Mouse (Mus musculus): ENCODE results near the gene Osgin1. TPM values are rescaled to one million over a fixed set of nuclear protein-coding genes. Genes with fewer than 3 reads are reported as not detected.

Osgin1 gene
- total and polyA plus RNA-seq, 2 experiments = 9.6 to 649 TPM

DNA sequence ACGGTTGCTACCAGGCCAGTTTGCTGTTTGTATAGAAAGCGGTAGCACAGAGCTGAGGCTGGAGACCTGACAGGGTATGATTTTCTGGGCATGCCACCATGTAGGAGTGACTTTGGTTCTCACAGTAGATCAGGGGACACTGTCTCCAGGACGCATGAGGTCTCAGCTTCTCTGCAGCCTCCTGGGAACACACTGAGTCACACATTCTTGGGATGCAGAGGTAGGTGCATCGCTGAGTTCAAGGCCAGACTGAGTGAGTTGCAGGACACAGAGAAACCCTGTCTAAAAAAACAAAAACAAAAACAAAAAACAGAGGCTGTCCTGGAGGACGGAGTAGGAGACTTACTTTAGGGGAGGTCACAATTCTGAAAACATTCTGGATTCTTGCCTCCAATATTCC lies 19.0 kb downstream of the Osgin1 start:
- H3K36me3 ChIP-seq (ENCODE audit: control insufficient read depth, insufficient read depth, low read length) = no peaks in the 10 kb centered on the region
- H3K4me3 ChIP-seq (ENCODE audit: insufficient read depth, low read depth, low read length) = no peak overlapping the region
- no peaks in the 10 kb centered on the region for H3K4me1 ChIP-seq (ENCODE audit: control insufficient read depth, insufficient read depth, low read length)
- no peaks in the 10 kb centered on the region for H3K79me2 ChIP-seq (ENCODE audit: control insufficient read depth, insufficient read depth, low read length)
- H3K27ac ChIP-seq (replicated peaks; ENCODE audit: insufficient read depth, low read depth, low read length) = no peak overlapping the region
- TF ChIP-seq POLR2A (IDR thresholded peaks at IDR 0.05; ENCODE audit: extremely low read depth, insufficient read depth, low read length) (no peak), CTCF (IDR thresholded peaks at IDR 0.05; ENCODE audit: low read depth, low read length) (no peak)
- WGBS = 89% methylated on average over 5 of the region's 5 CpGs
- DNase-seq (ENCODE audit: extremely low read depth, low read depth, low spot score) = no peak
- no peak overlapping the region for H3K9ac ChIP-seq (ENCODE audit: low read depth, low read length)
- H3K27me3 ChIP-seq (ENCODE audit: control insufficient read depth, insufficient read depth, low read length) = no peaks in the 10 kb centered on the region

DNA sequence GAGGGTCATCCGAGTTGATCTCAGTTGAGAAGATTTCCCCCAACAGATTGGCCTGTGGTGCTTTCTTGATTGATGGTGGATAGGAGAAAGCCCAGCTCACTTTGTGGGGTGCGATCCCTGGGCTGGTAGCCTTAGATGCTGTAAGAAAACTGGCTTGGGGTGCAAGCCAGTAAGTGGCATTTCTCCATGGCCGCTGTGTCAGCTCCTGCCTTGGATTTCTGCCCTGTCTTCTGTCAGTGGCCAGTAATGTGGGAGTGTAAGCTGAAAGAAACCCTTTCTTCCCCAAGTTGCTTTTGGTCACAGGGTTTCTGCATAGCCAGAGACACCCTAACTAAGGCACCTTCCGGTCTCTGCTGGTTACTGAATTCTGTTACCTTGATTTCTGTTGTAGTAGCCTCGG lies 22.1 kb downstream of the Osgin1 start:
- Histone ChIP-seq H3K27me3 (ENCODE audit: control insufficient read depth, insufficient read depth, low read length) (no peaks in the 10 kb centered on the region), H3K36me3 (ENCODE audit: control insufficient read depth, insufficient read depth, low read length) (no peaks in the 10 kb centered on the region), H3K79me2 (ENCODE audit: control insufficient read depth, insufficient read depth, low read length) (no peaks in the 10 kb centered on the region), H3K4me3 (ENCODE audit: insufficient read depth, low read depth, low read length) (no peak overlapping the region), H3K9ac (ENCODE audit: low read depth, low read length) (no peak overlapping the region), H3K4me1 (ENCODE audit: control insufficient read depth, insufficient read depth, low read length) (no peaks in the 10 kb centered on the region), H3K27ac (replicated peaks; ENCODE audit: insufficient read depth, low read depth, low read length) (no peak overlapping the region)
- 76% methylated on average over 5 of the region's 5 CpGs for WGBS
- TF ChIP-seq POLR2A (IDR thresholded peaks at IDR 0.05; ENCODE audit: extremely low read depth, insufficient read depth, low read length) = no peak
- no peak for TF ChIP-seq CTCF (IDR thresholded peaks at IDR 0.05; ENCODE audit: low read depth, low read length)
- no peak for DNase-seq (ENCODE audit: extremely low read depth, low read depth, low spot score)

DNA sequence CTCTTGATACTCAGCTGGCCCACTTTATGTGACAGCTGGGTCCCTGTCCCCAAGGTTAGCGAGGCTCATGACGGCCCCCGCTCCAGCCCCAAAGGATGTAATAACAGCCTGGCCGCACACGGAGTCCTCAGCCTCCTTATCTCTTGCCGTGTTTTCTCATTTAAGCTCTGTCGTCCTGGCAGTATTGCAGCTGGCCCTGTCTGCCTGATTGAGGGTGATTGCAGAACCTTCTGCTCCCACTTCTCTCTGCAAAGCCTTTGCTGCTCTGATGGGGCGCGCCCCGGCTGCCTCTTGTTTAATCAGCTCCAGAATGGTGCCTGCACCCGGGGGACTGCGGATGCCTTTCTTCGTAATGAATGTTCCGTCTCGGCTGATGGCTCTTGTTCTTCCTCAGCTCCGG lies 25.8 kb downstream of the Osgin1 start:
- H3K79me2 ChIP-seq (ENCODE audit: control insufficient read depth, insufficient read depth, low read length) = no peaks in the 10 kb centered on the region
- H3K27ac ChIP-seq (replicated peaks; ENCODE audit: insufficient read depth, low read depth, low read length) = no peak overlapping the region
- H3K4me3 ChIP-seq (ENCODE audit: insufficient read depth, low read depth, low read length) = no peak overlapping the region
- no peak for TF ChIP-seq CTCF (IDR thresholded peaks at IDR 0.05; ENCODE audit: low read depth, low read length)
- TF ChIP-seq POLR2A (IDR thresholded peaks at IDR 0.05; ENCODE audit: extremely low read depth, insufficient read depth, low read length) = no peak
- no peaks in the 10 kb centered on the region for H3K4me1 ChIP-seq (ENCODE audit: control insufficient read depth, insufficient read depth, low read length)
- H3K27me3 ChIP-seq (ENCODE audit: control insufficient read depth, insufficient read depth, low read length) = peaks cover under 1% of the 10 kb centered on the region; the same call in 1 of the 2 replicates
- H3K36me3 ChIP-seq (ENCODE audit: control insufficient read depth, insufficient read depth, low read length) = no peaks in the 10 kb centered on the region
- DNase-seq (ENCODE audit: extremely low read depth, low read depth, low spot score) = no peak
- no peak overlapping the region for H3K9ac ChIP-seq (ENCODE audit: low read depth, low read length)
- WGBS = 51% methylated on average over 16 of the region's 16 CpGs

DNA sequence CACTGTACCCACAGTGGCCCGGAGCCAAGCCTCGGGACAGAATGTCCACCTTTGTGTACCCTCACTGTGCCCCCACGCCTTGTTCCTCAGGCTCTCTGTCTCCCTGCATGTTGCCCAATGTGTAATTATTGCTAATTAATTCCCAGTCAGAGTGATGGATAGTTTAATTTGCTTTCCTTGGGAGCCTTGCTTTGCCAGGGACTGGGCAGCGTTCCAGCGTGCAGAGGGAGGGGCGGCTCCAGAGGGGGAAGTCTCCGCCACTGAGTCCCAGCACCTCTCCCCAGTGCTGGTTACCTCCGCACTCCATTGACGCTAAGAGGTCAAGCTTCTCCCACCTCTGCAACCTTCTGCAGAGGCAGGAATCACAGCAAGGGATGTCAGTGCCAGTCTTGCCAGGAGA lies 27.4 kb downstream of the Osgin1 start:
- Histone ChIP-seq H3K4me1 (ENCODE audit: control insufficient read depth, insufficient read depth, low read length) (no peaks in the 10 kb centered on the region), H3K27ac (replicated peaks; ENCODE audit: insufficient read depth, low read depth, low read length) (no peak overlapping the region), H3K27me3 (ENCODE audit: control insufficient read depth, insufficient read depth, low read length) (peaks cover 13% of the 10 kb centered on the region), H3K4me3 (ENCODE audit: insufficient read depth, low read depth, low read length) (no peak overlapping the region), H3K9ac (ENCODE audit: low read depth, low read length) (no peak overlapping the region), H3K36me3 (ENCODE audit: control insufficient read depth, insufficient read depth, low read length) (no peaks in the 10 kb centered on the region), H3K79me2 (ENCODE audit: control insufficient read depth, insufficient read depth, low read length) (no peaks in the 10 kb centered on the region)
- WGBS = 74% methylated on average over 9 of the region's 9 CpGs
- TF ChIP-seq POLR2A (IDR thresholded peaks at IDR 0.05; ENCODE audit: extremely low read depth, insufficient read depth, low read length) = no peak
- TF ChIP-seq CTCF (IDR thresholded peaks at IDR 0.05; ENCODE audit: low read depth, low read length) = no peak
- no peak for DNase-seq (ENCODE audit: extremely low read depth, low read depth, low spot score)

DNA sequence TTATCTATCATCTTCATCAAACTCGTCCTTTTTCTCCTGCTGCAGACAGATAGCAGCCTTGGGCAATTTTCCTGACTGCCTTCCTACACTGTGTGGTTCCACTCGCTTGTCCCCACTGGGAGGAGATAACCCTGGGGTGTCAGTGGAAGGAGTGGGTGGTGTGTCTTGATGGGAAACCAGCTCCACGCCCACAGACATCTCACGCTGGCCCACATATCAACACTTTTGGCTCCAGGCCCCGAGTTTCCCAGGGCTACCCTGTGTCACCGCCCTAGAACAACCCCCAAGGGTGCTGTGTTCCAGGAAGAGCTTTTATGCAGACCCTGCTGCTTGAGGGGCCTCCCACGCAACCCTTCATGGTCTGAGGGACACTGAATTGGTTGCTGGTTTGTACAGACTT lies 29.8 kb downstream of the Osgin1 start:
- Histone ChIP-seq H3K4me1 (ENCODE audit: control insufficient read depth, insufficient read depth, low read length) (no peaks in the 10 kb centered on the region), H3K4me3 (ENCODE audit: insufficient read depth, low read depth, low read length) (no peak overlapping the region), H3K79me2 (ENCODE audit: control insufficient read depth, insufficient read depth, low read length) (no peaks in the 10 kb centered on the region), H3K9ac (ENCODE audit: low read depth, low read length) (no peak overlapping the region), H3K36me3 (ENCODE audit: control insufficient read depth, insufficient read depth, low read length) (no peaks in the 10 kb centered on the region), H3K27me3 (ENCODE audit: control insufficient read depth, insufficient read depth, low read length) (peaks cover 13% of the 10 kb centered on the region), H3K27ac (replicated peaks; ENCODE audit: insufficient read depth, low read depth, low read length) (no peak overlapping the region)
- DNase-seq (ENCODE audit: extremely low read depth, low read depth, low spot score) = no peak
- WGBS = 52% methylated on average over 7 of the region's 7 CpGs
- TF ChIP-seq CTCF (IDR thresholded peaks at IDR 0.05; ENCODE audit: low read depth, low read length) (no peak), POLR2A (IDR thresholded peaks at IDR 0.05; ENCODE audit: extremely low read depth, insufficient read depth, low read length) (no peak)

DNA sequence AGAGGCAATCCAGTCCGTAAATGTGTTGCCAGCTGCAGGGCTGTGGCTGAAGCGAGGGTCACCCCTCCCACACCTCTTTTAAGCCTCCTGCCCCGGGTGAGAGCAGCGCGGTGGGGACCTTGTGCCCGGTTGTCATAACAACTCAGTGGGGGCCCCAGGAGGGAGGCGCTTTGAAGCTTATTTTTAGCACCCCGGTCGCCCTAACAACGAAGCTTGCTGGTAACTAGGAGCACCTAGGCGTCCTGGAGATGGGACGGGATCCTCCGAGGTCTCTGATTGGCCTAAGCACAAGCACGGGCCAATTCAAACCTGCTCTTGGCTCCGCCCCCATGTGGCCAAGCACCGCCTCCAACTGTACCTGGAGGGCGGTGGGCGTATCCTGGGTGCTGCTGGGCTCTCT lies 32.2 kb downstream of the Osgin1 start:
- Histone ChIP-seq H3K4me1 (ENCODE audit: control insufficient read depth, insufficient read depth, low read length) (no peaks in the 10 kb centered on the region), H3K36me3 (ENCODE audit: control insufficient read depth, insufficient read depth, low read length) (no peaks in the 10 kb centered on the region), H3K79me2 (ENCODE audit: control insufficient read depth, insufficient read depth, low read length) (no peaks in the 10 kb centered on the region), H3K9ac (ENCODE audit: low read depth, low read length) (no peak overlapping the region), H3K27ac (replicated peaks; ENCODE audit: insufficient read depth, low read depth, low read length) (no peak overlapping the region), H3K4me3 (ENCODE audit: insufficient read depth, low read depth, low read length) (no peak overlapping the region), H3K27me3 (ENCODE audit: control insufficient read depth, insufficient read depth, low read length) (peaks cover 13% of the 10 kb centered on the region)
- no peak for DNase-seq (ENCODE audit: extremely low read depth, low read depth, low spot score)
- TF ChIP-seq CTCF (IDR thresholded peaks at IDR 0.05; ENCODE audit: low read depth, low read length) (no peak), POLR2A (IDR thresholded peaks at IDR 0.05; ENCODE audit: extremely low read depth, insufficient read depth, low read length) (no peak)
- 7% methylated on average over 18 of the region's 18 CpGs for WGBS
